Mouse (Mus musculus): Measurements from ENCODE around the gene Capn15.

- peak; percentile 64; the same call in 1 of the 2 replicates for TF ChIP-seq POLR2A (IDR thresholded peaks at IDR 0.05; ENCODE audit: low read depth, low read length)
- no peak for TF ChIP-seq CTCF (IDR thresholded peaks at IDR 0.05; ENCODE audit: extremely low read depth, insufficient read length, insufficient replicate concordance, low read depth, low read length)
Measured at GRCm38 (mm10) chr17:25985306-25986294, at the start of gene Capn15.

Data from small intestine, adult 2 months (tissue).